Mouse (Mus musculus): Measurements from ENCODE around the gene Shisa5. TPM values are rescaled to one million over a fixed set of nuclear protein-coding genes. Genes with fewer than 3 reads are reported as not detected.

Gene Shisa5
- total and polyA plus RNA-seq, 3 experiments = 153 to 170 (median 166) TPM

GRCm38 (mm10) chr9:109054712-109055111 is 16.3 kb downstream of the Shisa5 start:
- no peaks in the 10 kb centered on the region for H3K27me3 ChIP-seq (replicated peaks)
- in situ Hi-C loops (cut with MboI; ENCODE audit: low pct_ligation_motif_present, low pct_unique_long_range_greater_than_20kb, low sequenced_read_pairs) (no loop called here), dilution Hi-C loops (cut with MboI; ENCODE audit: extremely low pct_ligation_motif_present, extremely low pct_unique_long_range_greater_than_20kb, low sequenced_read_pairs) (no loop called here)
- peak; percentile 85 for DNase-seq (ENCODE audit: extremely low read depth)
- H3K9ac ChIP-seq (ENCODE audit: insufficient read depth, low read depth) = peak overlapping the region; percentile 60; the same call in 1 of the 2 replicates
- H3K79me2 ChIP-seq (replicated peaks; ENCODE audit: control insufficient read depth, extremely low read depth, insufficient read depth, poor library complexity, severe bottlenecking) = peaks cover 61% of the 10 kb centered on the region
- 0 out of 2 replicates have a peak, but pooled peaks have one; percentile 47 for TF ChIP-seq TBP (conservative IDR thresholded peaks at IDR 0.05; ENCODE audit: low read depth, low read length)
- TF ChIP-seq MEF2A (IDR thresholded peaks at IDR 0.05; ENCODE audit: borderline replicate concordance, low read depth, low read length) = 0 out of 2 replicates have a peak, but pooled peaks have one; percentile 55
- TF ChIP-seq MAZ (IDR thresholded peaks at IDR 0.05; ENCODE audit: low read depth, low read length) = peak; percentile 66; the same call in 1 of the 2 replicates
- TF ChIP-seq ETS1 (conservative IDR thresholded peaks at IDR 0.05; ENCODE audit: low read depth, low read length) = peak; percentile 67
- TF ChIP-seq SMC3 (IDR thresholded peaks at IDR 0.05; ENCODE audit: low read depth, low read length) = no peak
- no peak for TF ChIP-seq UBTF (IDR thresholded peaks at IDR 0.05; ENCODE audit: low read depth, low read length)
- TF ChIP-seq PAX5 (IDR thresholded peaks at IDR 0.05; ENCODE audit: low read length) = no peak
- peak; percentile 63 for TF ChIP-seq HCFC1 (IDR thresholded peaks at IDR 0.05; ENCODE audit: low read depth, low read length)
- peak; percentile 69 for TF ChIP-seq MYC (IDR thresholded peaks at IDR 0.05; ENCODE audit: low read depth, low read length)
- peak; percentile 89 for TF ChIP-seq ZNF384 (IDR thresholded peaks at IDR 0.05; ENCODE audit: low read depth, low read length)
- 0 out of 2 replicates have a peak, but pooled peaks have one; percentile 14 for TF ChIP-seq JUN (IDR thresholded peaks at IDR 0.05; ENCODE audit: insufficient read depth, low read depth, low read length)
- TF ChIP-seq EP300 (IDR thresholded peaks at IDR 0.05; ENCODE audit: low read length) = 0 out of 2 replicates have a peak, but pooled peaks have one; percentile 37
- TF ChIP-seq JUND (conservative IDR thresholded peaks at IDR 0.05; ENCODE audit: low read depth, low read length) = 0 out of 2 replicates have a peak, but pooled peaks have one; percentile 28
- TF ChIP-seq RCOR1 (conservative IDR thresholded peaks at IDR 0.05; ENCODE audit: low read depth, low read length) = 0 out of 2 replicates have a peak, but pooled peaks have one; percentile 21
- TF ChIP-seq TCF12 (IDR thresholded peaks at IDR 0.05; ENCODE audit: low read depth, low read length) = peak; percentile 52
- TF ChIP-seq POLR2A (IDR thresholded peaks at IDR 0.05; ENCODE audit: low read depth, low read length) = no peak; the same call in 1 of the 2 replicates
- TF ChIP-seq ELF1 (IDR thresholded peaks at IDR 0.05; ENCODE audit: low read depth, low read length) = peak; percentile 83
- no peak for TF ChIP-seq USF2 (conservative IDR thresholded peaks at IDR 0.05; ENCODE audit: low read depth, low read length)
- TF ChIP-seq GABPA (IDR thresholded peaks at IDR 0.05; ENCODE audit: insufficient replicate concordance, low read depth, low read length) = no peak
- TF ChIP-seq CHD2 (IDR thresholded peaks at IDR 0.05; ENCODE audit: low read length) = no peak
- no peak for TF ChIP-seq POLR2AphosphoS2 (IDR thresholded peaks at IDR 0.05; ENCODE audit: low read depth, low read length)
- no peak for TF ChIP-seq ZMIZ1 (IDR thresholded peaks at IDR 0.05; ENCODE audit: low read depth, low read length)
- peak; percentile 92 for TF ChIP-seq SIN3A (IDR thresholded peaks at IDR 0.05; ENCODE audit: low read length)
- TF ChIP-seq MAFK (IDR thresholded peaks at IDR 0.05; ENCODE audit: insufficient replicate concordance, low read length) = 0 out of 2 replicates have a peak, but pooled peaks have one; percentile 29
- 0 out of 2 replicates have a peak, but pooled peaks have one; percentile 2 for TF ChIP-seq BHLHE40 (IDR thresholded peaks at IDR 0.05; ENCODE audit: low read depth, low read length)
- TF ChIP-seq MXI1 (IDR thresholded peaks at IDR 0.05; ENCODE audit: low read depth, low read length) = peak; percentile 63; the same call in 1 of the 2 replicates
- TF ChIP-seq CHD1 (IDR thresholded peaks at IDR 0.05; ENCODE audit: low read depth, low read length) = no peak
- no peak for TF ChIP-seq E2F4 (IDR thresholded peaks at IDR 0.05; ENCODE audit: insufficient replicate concordance, low read depth, low read length)
- TF ChIP-seq MAX (IDR thresholded peaks at IDR 0.05; ENCODE audit: low read length) = 0 out of 2 replicates have a peak, but pooled peaks have one; percentile 19
- TF ChIP-seq RAD21 (IDR thresholded peaks at IDR 0.05; ENCODE audit: low read depth, low read length) = no peak
- no peak for TF ChIP-seq ZC3H11A (IDR thresholded peaks at IDR 0.05; ENCODE audit: low read depth, low read length)
- TF ChIP-seq NRF1 (IDR thresholded peaks at IDR 0.05; ENCODE audit: low read depth, low read length) = no peak
- no peak for TF ChIP-seq NELFE (IDR thresholded peaks at IDR 0.05; ENCODE audit: low read depth, low read length)
- no peak for TF ChIP-seq KAT2A (IDR thresholded peaks at IDR 0.05; ENCODE audit: insufficient replicate concordance, low read length)
- no peak for TF ChIP-seq USF1 (IDR thresholded peaks at IDR 0.05; ENCODE audit: low read depth, low read length)
- TF ChIP-seq ZKSCAN1 (IDR thresholded peaks at IDR 0.05; ENCODE audit: borderline replicate concordance, low read depth, low read length) = no peak
- peak; percentile 53 for TF ChIP-seq IRF4 (IDR thresholded peaks at IDR 0.05; ENCODE audit: low read depth, low read length)
- TF ChIP-seq CTCF (conservative IDR thresholded peaks at IDR 0.05 in 1 of 2, IDR thresholded peaks at IDR 0.05 in 1 of 2; ENCODE audit: low read depth in 2 of 2, low read length in 2 of 2) = no peak
- peak overlapping the region; percentile 88 for H3K4me2 ChIP-seq (ENCODE audit: insufficient read depth, low read depth, poor library complexity, severe bottlenecking)
- H3K9me3 ChIP-seq (replicated peaks; ENCODE audit: low read length) = no peaks in the 10 kb centered on the region
- peak overlapping the region; percentile 47 to 51 (median 50) for H3K4me3 ChIP-seq (replicated peaks in 1 of 3; ENCODE audit: low read depth in 2 of 3, low read length in 2 of 3, poor library complexity in 1 of 3)
- H3K36me3 ChIP-seq (replicated peaks in 1 of 2; ENCODE audit: control insufficient read depth in 1 of 2, insufficient read depth in 1 of 2, low read length in 1 of 2) = peaks cover 29 to 40% of the 10 kb centered on the region in 2 experiments
- H3K27ac ChIP-seq (ENCODE audit: insufficient read depth, low read depth) = peak overlapping the region; percentile 75; the same call in 1 of the 2 replicates
- peaks cover 35 to 67% of the 10 kb centered on the region in 2 experiments for H3K4me1 ChIP-seq (ENCODE audit: control insufficient read depth in 1 of 2, insufficient read depth in 2 of 2)
